Mouse (Mus musculus): ENCODE results near the gene Kdm2a. TPM values are rescaled to one million over a fixed set of nuclear protein-coding genes. Genes with fewer than 3 reads are reported as not detected.

The Kdm2a gene
- polyA plus RNA-seq, 2 experiments, result 54.4 to 99.7 TPM

GRCm38 (mm10) chr19:4302936-4303639 lies 95.0 kb downstream of the Kdm2a start:
- H3K27ac ChIP-seq (replicated peaks; ENCODE audit: low read depth, low read length), result peak overlapping the region; percentile 61; the same call in 1 of the 2 replicates
- H3K27me3 ChIP-seq (ENCODE audit: control insufficient read depth, insufficient read depth, low read length), result no peaks in the 10 kb centered on the region
- ATAC-seq (ENCODE audit: low FRiP score, low read depth) (no peak), DNase-seq (ENCODE audit: low spot score) (no peak)
- peak overlapping the region; percentile 28 for H3K4me2 ChIP-seq (replicated peaks; ENCODE audit: low read depth, low read length, severe bottlenecking)
- 54% methylated on average over 7 of the region's 7 CpGs for WGBS
- no peaks in the 10 kb centered on the region for H3K9me3 ChIP-seq (ENCODE audit: control insufficient read depth, low read length)
- H3K4me3 ChIP-seq (replicated peaks; ENCODE audit: low read length), result no peak overlapping the region
- H3K36me3 ChIP-seq (ENCODE audit: control insufficient read depth, insufficient read depth, low read length), result no peaks in the 10 kb centered on the region
- TF ChIP-seq POLR2A (IDR thresholded peaks at IDR 0.05; ENCODE audit: borderline replicate concordance, extremely low read depth, insufficient read depth, insufficient read length), result no peak
- peak overlapping the region; percentile 38 for H3K9ac ChIP-seq (ENCODE audit: low read depth, low read length, severe bottlenecking)
- peaks cover 55% of the 10 kb centered on the region for H3K4me1 ChIP-seq (ENCODE audit: control insufficient read depth, insufficient read depth, low read length)

DNA sequence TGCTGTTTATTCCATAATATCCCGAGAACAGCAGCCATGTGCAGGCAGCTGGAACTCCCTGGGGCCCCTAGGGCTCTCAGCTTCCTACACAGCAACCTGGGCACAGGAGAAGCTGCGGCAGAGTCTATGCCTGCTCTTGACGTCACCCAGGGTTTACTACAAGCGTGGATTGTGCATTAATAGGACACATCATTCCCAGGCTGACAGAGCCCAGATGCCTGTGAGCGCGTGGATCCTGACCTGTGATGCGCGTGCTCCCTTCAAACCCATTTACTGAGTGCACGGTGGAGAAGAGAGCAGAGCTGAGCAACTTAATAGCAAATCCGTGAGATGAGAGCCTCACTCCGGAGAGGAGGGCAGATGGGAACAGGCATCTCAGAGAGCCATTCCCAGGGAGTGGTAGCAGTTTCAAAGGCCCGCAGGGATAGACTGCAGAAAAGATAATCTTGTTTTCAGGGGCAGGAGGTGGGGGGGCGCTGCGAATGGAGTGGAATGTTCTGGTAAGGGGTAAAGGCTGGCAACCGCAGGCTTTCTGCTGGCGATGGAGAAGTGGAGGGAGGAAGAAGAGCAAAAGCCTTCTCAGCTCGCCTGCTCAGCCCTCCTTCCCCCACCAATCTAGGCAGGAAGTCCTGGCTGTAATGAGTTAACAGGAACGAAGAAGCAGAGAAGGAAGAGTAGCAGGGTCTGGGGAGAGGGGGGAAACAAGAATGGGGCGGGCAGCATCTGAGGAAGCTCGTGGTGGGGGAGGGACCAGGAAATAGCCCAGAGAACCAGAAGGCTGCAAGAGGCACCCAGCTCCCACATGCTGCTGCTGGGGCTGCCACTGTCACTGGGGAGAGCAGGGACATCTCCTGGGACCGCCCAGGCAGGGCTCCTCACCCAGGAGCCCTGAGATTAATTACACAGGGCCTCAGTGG lies 96.1 kb downstream of the Kdm2a start:
- DNase-seq (ENCODE audit: low spot score) (no peak), ATAC-seq (ENCODE audit: low FRiP score, low read depth) (no peak)

GRCm38 (mm10) chr19:4300852-4301734 lies 97.0 kb downstream of the Kdm2a start:
- no peak for DNase-seq (ENCODE audit: low spot score)
- H3K27me3 ChIP-seq (ENCODE audit: control insufficient read depth, insufficient read depth, low read length), result no peaks in the 10 kb centered on the region
- WGBS, result 58% methylated on average over 11 of the region's 11 CpGs
- no peak for ATAC-seq (ENCODE audit: low FRiP score, low read depth)
- no peak overlapping the region for H3K4me3 ChIP-seq (replicated peaks; ENCODE audit: low read length)
- H3K27ac ChIP-seq (replicated peaks; ENCODE audit: low read depth, low read length), result peak overlapping the region; percentile 71
- peaks cover 47% of the 10 kb centered on the region for H3K4me1 ChIP-seq (ENCODE audit: control insufficient read depth, insufficient read depth, low read length)
- peak overlapping the region; percentile 28; the same call in 1 of the 2 replicates for H3K4me2 ChIP-seq (replicated peaks; ENCODE audit: low read depth, low read length, severe bottlenecking)
- H3K9ac ChIP-seq (ENCODE audit: low read depth, low read length, severe bottlenecking), result peak overlapping the region; percentile 38; the same call in 1 of the 2 replicates
- no peak for TF ChIP-seq POLR2A (IDR thresholded peaks at IDR 0.05; ENCODE audit: borderline replicate concordance, extremely low read depth, insufficient read depth, insufficient read length)
- H3K9me3 ChIP-seq (ENCODE audit: control insufficient read depth, low read length), result no peaks in the 10 kb centered on the region
- H3K36me3 ChIP-seq (ENCODE audit: control insufficient read depth, insufficient read depth, low read length), result no peaks in the 10 kb centered on the region

More for the DNA sequence above, 96.1 kb downstream of the Kdm2a start:
- Histone ChIP-seq H3K4me1 (ENCODE audit: control insufficient read depth, insufficient read depth, low read length) (peaks cover 54% of the 10 kb centered on the region), H3K9ac (ENCODE audit: low read depth, low read length, severe bottlenecking) (peak overlapping the region; percentile 38), H3K4me3 (replicated peaks; ENCODE audit: low read length) (peak overlapping the region; percentile 3), H3K36me3 (ENCODE audit: control insufficient read depth, insufficient read depth, low read length) (no peaks in the 10 kb centered on the region), H3K4me2 (replicated peaks; ENCODE audit: low read depth, low read length, severe bottlenecking) (peak overlapping the region; percentile 28), H3K27ac (replicated peaks; ENCODE audit: low read depth, low read length) (peak overlapping the region; percentile 71), H3K9me3 (ENCODE audit: control insufficient read depth, low read length) (no peaks in the 10 kb centered on the region), H3K27me3 (ENCODE audit: control insufficient read depth, insufficient read depth, low read length) (no peaks in the 10 kb centered on the region)
- no peak for TF ChIP-seq POLR2A (IDR thresholded peaks at IDR 0.05; ENCODE audit: borderline replicate concordance, extremely low read depth, insufficient read depth, insufficient read length)
- 18% methylated on average over 21 of the region's 21 CpGs for WGBS

- Histone ChIP-seq H3K27ac (replicated peaks; ENCODE audit: low read depth, low read length) (no peak overlapping the region), H3K9me3 (ENCODE audit: control insufficient read depth, low read length) (no peaks in the 10 kb centered on the region), H3K4me3 (replicated peaks; ENCODE audit: low read length) (no peak overlapping the region), H3K27me3 (ENCODE audit: control insufficient read depth, insufficient read depth, low read length) (no peaks in the 10 kb centered on the region), H3K9ac (ENCODE audit: low read depth, low read length, severe bottlenecking) (no peak overlapping the region), H3K4me1 (ENCODE audit: control insufficient read depth, insufficient read depth, low read length) (peaks cover 47% of the 10 kb centered on the region), H3K36me3 (ENCODE audit: control insufficient read depth, insufficient read depth, low read length) (peaks cover 3% of the 10 kb centered on the region; the same call in 1 of the 2 replicates), H3K4me2 (replicated peaks; ENCODE audit: low read depth, low read length, severe bottlenecking) (no peak overlapping the region)
- DNase-seq (ENCODE audit: low spot score), result no peak
- WGBS, result 46% methylated on average over 7 of the region's 7 CpGs
- no peak for ATAC-seq (ENCODE audit: low FRiP score, low read depth)
- TF ChIP-seq POLR2A (IDR thresholded peaks at IDR 0.05; ENCODE audit: borderline replicate concordance, extremely low read depth, insufficient read depth, insufficient read length), result no peak
These were observed 97.8 kb downstream of the Kdm2a start for GRCm38 (mm10) chr19:4300271-4300704.
